Mouse (Mus musculus): ENCODE results near the gene Krt77. TPM values are rescaled to one million over a fixed set of nuclear protein-coding genes. Genes with fewer than 3 reads are reported as not detected.
A peak's percentile ranks its signal among the peaks of the same experiment; 100 is the strongest.

Gene Krt77
- polyA plus RNA-seq, 1 experiment from 2014 or later: 0.53 TPM

DNA sequence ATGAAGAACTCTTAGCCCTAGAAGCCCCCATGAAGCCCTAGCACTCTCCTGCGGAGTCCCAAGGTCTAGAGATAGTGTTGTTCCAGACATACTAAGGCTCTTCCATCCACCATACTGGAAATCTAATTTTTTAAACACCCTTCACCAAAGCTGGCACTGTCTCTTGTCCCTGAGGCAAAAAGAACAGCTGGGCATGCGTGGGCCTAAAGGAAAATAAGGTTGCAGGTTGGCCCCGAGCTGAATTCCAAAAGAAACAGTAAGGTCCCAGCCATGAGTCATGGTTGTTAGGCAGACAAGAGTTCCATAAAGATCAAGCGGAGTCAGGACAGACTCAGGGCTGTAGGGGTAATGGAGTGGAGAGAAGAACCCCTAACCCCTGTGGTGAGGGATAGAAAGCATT lies 3.7 kb upstream of the Krt77 start:
- Histone ChIP-seq H3K27ac (ENCODE audit: low read depth, low read length) (no peak overlapping the region), H3K4me1 (ENCODE audit: control insufficient read depth, insufficient read depth, low read depth, low read length) (peaks cover 7% of the 10 kb centered on the region), H3K4me2 (ENCODE audit: low read length) (no peak overlapping the region), H3K9ac (ENCODE audit: low read depth, low read length) (no peak overlapping the region), H3K36me3 (ENCODE audit: control insufficient read depth, insufficient read depth, low read length) (no peaks in the 10 kb centered on the region), H3K9me3 (ENCODE audit: control insufficient read depth, low read length) (no peaks in the 10 kb centered on the region), H3K27me3 (replicated peaks; ENCODE audit: control insufficient read depth, insufficient read depth, low read length) (no peaks in the 10 kb centered on the region), H3K4me3 (ENCODE audit: low read length) (no peak overlapping the region)
- 44% methylated on average over 4 of the region's 4 CpGs for WGBS
- no peak for ATAC-seq

DNA sequence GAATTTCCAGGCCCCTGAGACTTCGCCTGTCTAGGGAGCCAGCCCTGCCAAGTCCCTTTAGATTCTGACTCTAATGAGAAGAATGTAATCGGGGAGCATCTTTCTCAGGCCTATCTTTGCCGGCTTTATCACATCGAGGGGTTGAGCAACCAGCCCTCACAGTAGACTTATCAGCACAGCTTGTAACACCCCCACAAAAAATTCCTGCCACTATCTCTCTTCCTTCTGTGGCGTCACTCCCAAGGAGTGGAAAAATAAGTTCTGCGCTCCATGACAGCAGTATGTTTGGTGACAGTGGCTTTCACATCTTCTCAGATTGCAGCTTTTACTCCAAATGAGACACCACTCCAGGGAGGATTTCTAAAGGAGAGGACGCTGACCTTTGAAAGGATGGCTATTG lies 2.8 kb downstream of the Krt77 start:
- 85% methylated on average over 7 of the region's 7 CpGs for WGBS
- Histone ChIP-seq H3K4me3 (ENCODE audit: low read length) (no peak overlapping the region), H3K9me3 (ENCODE audit: control insufficient read depth, low read length) (no peaks in the 10 kb centered on the region), H3K9ac (ENCODE audit: low read depth, low read length) (no peak overlapping the region), H3K4me1 (ENCODE audit: control insufficient read depth, insufficient read depth, low read depth, low read length) (peaks cover 7% of the 10 kb centered on the region), H3K27ac (ENCODE audit: low read depth, low read length) (no peak overlapping the region), H3K27me3 (replicated peaks; ENCODE audit: control insufficient read depth, insufficient read depth, low read length) (no peaks in the 10 kb centered on the region), H3K4me2 (ENCODE audit: low read length) (no peak overlapping the region), H3K36me3 (ENCODE audit: control insufficient read depth, insufficient read depth, low read length) (no peaks in the 10 kb centered on the region)
- ATAC-seq: no peak

DNA sequence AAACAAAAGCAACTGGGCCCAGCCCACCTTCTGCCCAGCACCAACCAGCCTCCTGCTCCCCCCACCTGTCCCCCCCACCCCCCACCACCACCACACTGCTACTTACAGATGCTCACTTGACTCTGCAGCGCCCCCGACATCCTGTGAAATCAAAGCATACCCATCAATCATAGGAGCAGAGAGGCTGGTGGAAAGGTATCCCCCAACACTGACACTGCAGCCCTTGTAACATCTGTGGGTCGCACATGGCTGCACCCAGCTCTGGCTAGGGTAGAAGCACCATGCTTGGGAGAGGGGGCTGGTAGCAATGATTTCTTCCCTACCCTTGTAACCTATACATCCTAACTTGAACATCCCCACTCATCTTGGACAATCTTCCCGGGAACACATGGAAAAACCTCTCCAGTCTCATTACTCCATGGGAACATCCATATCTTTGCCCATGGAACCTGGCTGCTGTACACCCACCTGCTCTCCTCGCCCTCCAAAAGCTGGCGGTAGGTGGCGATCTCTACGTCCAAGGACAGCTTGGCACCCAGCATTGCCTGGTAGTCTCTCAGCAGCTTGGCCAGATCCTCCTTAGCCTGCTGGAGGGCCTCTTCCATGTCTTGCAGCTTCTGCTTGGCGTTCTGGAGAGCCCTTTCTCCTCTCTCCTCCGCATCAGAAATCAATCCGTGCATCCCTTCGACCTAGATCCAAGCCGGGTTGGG lies 8.9 kb downstream of the Krt77 start:
- 62% methylated on average over 13 of the region's 13 CpGs for WGBS
- Histone ChIP-seq H3K27ac (ENCODE audit: low read depth, low read length) (no peak overlapping the region), H3K9me3 (ENCODE audit: control insufficient read depth, low read length) (no peaks in the 10 kb centered on the region), H3K4me2 (ENCODE audit: low read length) (peak overlapping the region; percentile 92), H3K36me3 (ENCODE audit: control insufficient read depth, insufficient read depth, low read length) (no peaks in the 10 kb centered on the region), H3K9ac (ENCODE audit: low read depth, low read length) (no peak overlapping the region; the same call in 1 of the 2 replicates), H3K4me3 (ENCODE audit: low read length) (peak overlapping the region; percentile 50), H3K4me1 (ENCODE audit: control insufficient read depth, insufficient read depth, low read depth, low read length) (peaks cover 14% of the 10 kb centered on the region), H3K27me3 (replicated peaks; ENCODE audit: control insufficient read depth, insufficient read depth, low read length) (no peaks in the 10 kb centered on the region; the same call in 1 of the 2 replicates)
- peak; percentile 57 for ATAC-seq

DNA sequence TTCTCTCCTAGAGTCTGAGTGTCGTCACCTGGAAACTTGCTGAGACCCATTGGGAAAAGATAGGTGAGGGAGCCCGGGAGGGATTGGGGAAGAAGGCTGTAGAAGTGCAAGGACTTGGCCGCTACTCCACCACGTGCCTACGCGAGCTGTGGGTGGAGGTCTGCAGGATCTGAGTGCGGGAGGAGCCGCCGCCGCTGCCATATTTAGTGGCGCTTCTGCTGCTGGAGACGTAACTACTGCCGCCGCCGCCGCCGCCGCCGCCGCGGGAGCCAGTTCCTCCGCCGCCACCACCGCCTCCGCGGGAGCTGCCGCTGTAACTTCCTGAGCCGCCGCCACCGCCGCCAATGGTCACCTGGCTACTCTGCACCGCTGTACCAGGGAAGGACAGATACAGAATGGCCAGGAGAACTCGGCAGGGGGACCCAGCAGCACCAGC lies 9.8 kb downstream of the Krt77 start:
- peak; percentile 63 for ATAC-seq

DNA sequence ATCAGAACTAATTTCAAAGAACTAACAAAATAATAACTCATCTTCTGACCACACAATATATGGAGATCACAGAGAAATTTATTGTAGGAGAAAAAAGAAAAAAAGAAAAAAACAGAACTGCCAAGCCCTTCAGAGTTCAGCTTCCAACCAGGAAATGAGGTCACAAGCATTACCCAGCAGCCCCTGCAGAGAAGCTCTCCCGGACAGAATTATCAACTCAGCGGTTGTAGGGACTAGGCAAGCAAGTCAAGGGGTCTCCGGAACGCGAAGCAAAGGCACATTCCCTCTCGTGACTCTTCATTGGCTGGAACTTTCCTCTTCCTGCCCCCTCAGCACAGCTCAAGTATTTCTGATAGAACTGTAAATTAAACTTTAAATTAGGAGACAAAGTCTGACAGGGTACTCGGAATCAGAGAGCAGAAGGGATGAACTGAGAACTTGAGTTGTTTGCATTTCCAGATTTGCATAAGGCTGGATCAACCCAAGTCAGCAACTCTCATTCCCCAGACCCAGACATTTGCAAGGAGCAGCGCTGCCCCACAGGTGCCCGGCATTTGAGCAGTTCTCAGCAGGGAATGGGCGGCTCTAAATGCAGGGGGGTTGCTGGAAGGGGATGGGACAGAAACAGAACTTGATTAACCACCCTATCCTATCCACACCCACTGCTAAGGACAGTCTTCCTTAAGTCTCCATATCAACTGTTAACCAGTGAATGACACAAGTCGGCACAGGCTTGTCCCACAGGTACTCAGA lies 10.7 kb downstream of the Krt77 start:
- 6% methylated on average over 11 of the region's 11 CpGs for WGBS
- Histone ChIP-seq H3K9me3 (ENCODE audit: control insufficient read depth, low read length) (no peaks in the 10 kb centered on the region), H3K27me3 (replicated peaks; ENCODE audit: control insufficient read depth, insufficient read depth, low read length) (no peaks in the 10 kb centered on the region; the same call in 1 of the 2 replicates), H3K4me2 (ENCODE audit: low read length) (peak overlapping the region; percentile 92), H3K27ac (ENCODE audit: low read depth, low read length) (no peak overlapping the region), H3K36me3 (ENCODE audit: control insufficient read depth, insufficient read depth, low read length) (no peaks in the 10 kb centered on the region), H3K4me1 (ENCODE audit: control insufficient read depth, insufficient read depth, low read depth, low read length) (peaks cover 14% of the 10 kb centered on the region), H3K9ac (ENCODE audit: low read depth, low read length) (no peak overlapping the region), H3K4me3 (ENCODE audit: low read length) (no peak overlapping the region)
- ATAC-seq: no peak

More for the DNA sequence above, 9.8 kb downstream of the Krt77 start:
- 0% methylated on average over 18 of the region's 33 CpGs for WGBS
- no peaks in the 10 kb centered on the region; the same call in 1 of the 2 replicates for H3K27me3 ChIP-seq (replicated peaks; ENCODE audit: control insufficient read depth, insufficient read depth, low read length)
- peak overlapping the region; percentile 23; the same call in 1 of the 2 replicates for H3K27ac ChIP-seq (ENCODE audit: low read depth, low read length)
- H3K9me3 ChIP-seq (ENCODE audit: control insufficient read depth, low read length): no peaks in the 10 kb centered on the region
- peak overlapping the region; percentile 50 for H3K4me3 ChIP-seq (ENCODE audit: low read length)
- H3K9ac ChIP-seq (ENCODE audit: low read depth, low read length): peak overlapping the region; percentile 68
- peak overlapping the region; percentile 92 for H3K4me2 ChIP-seq (ENCODE audit: low read length)
- H3K36me3 ChIP-seq (ENCODE audit: control insufficient read depth, insufficient read depth, low read length): no peaks in the 10 kb centered on the region
- peaks cover 14% of the 10 kb centered on the region for H3K4me1 ChIP-seq (ENCODE audit: control insufficient read depth, insufficient read depth, low read depth, low read length)

DNA sequence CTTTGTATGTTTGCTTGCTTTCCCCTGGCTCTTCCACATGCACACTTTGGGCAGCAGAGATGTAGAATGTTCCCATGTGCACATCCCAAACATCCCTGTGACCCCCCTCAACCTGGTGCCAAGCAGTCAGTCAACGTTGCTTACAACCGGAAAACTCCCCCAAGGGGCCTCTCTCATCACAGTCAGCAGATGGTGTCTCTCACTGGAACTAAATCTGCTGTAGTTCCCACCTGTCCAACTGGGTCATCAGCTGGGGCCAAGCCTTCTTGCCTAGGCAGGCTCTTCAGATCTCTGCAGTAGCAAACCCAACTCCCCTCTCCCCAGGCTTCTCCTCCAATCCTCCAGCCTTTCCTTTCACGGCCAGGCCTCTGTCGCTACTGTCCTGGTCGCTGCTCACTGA lies 12.8 kb downstream of the Krt77 start:
- no peaks in the 10 kb centered on the region; the same call in 1 of the 2 replicates for H3K27me3 ChIP-seq (replicated peaks; ENCODE audit: control insufficient read depth, insufficient read depth, low read length)
- H3K9me3 ChIP-seq (ENCODE audit: control insufficient read depth, low read length): no peaks in the 10 kb centered on the region
- no peak overlapping the region for H3K9ac ChIP-seq (ENCODE audit: low read depth, low read length)
- peaks cover 14% of the 10 kb centered on the region for H3K4me1 ChIP-seq (ENCODE audit: control insufficient read depth, insufficient read depth, low read depth, low read length)
- no peak overlapping the region for H3K4me3 ChIP-seq (ENCODE audit: low read length)
- no peak overlapping the region for H3K27ac ChIP-seq (ENCODE audit: low read depth, low read length)
- no peak overlapping the region for H3K4me2 ChIP-seq (ENCODE audit: low read length)
- no peaks in the 10 kb centered on the region for H3K36me3 ChIP-seq (ENCODE audit: control insufficient read depth, insufficient read depth, low read length)
- WGBS: 47% methylated on average over 5 of the region's 5 CpGs
- no peak for ATAC-seq

DNA sequence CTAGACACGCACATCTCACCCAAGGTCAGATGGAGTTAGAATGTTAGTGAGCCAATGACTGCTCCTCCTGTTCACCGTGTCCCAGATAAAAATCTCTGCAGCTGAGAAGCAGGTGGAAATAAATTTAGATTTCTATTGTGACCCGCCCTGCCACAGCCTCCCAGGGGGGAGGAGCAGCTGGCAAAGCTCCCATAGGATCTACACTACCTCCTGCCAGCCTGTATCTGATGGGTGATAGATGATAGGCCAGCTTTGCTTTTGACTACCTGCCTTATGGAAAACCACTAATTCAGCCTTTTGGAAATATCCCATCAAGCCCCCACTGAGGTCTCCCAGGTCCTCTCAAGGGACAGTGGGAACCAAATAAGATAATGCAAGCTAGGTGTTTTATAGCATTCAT lies 13.8 kb downstream of the Krt77 start:
- H3K9me3 ChIP-seq (ENCODE audit: control insufficient read depth, low read length): no peaks in the 10 kb centered on the region
- H3K4me1 ChIP-seq (ENCODE audit: control insufficient read depth, insufficient read depth, low read depth, low read length): peaks cover 14% of the 10 kb centered on the region
- H3K9ac ChIP-seq (ENCODE audit: low read depth, low read length): no peak overlapping the region
- no peak overlapping the region for H3K27ac ChIP-seq (ENCODE audit: low read depth, low read length)
- 68% methylated on average over 3 of the region's 3 CpGs for WGBS
- H3K27me3 ChIP-seq (replicated peaks; ENCODE audit: control insufficient read depth, insufficient read depth, low read length): no peaks in the 10 kb centered on the region; the same call in 1 of the 2 replicates
- H3K36me3 ChIP-seq (ENCODE audit: control insufficient read depth, insufficient read depth, low read length): no peaks in the 10 kb centered on the region
- no peak overlapping the region for H3K4me3 ChIP-seq (ENCODE audit: low read length)
- no peak overlapping the region for H3K4me2 ChIP-seq (ENCODE audit: low read length)
- ATAC-seq: no peak

DNA sequence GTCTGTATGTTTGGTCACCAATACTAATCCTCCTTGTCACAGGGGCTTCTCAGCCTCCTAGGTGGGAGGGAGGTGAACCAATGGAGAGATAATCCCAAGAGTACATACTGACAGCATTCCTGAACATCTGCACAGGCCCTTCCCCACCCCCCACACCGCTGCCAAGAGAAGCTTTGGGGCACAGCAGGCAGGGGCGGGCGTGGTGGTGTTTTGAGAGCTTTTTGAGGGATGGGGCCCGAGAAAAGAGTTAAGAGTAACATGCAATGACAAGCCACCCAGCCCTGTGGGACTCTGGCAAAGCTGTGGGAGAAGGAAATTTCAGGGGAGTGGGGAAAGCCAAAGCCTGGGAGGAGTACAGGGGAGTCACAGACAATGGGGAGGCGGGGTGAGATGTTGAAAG lies 15.2 kb downstream of the Krt77 start:
- Histone ChIP-seq H3K4me3 (ENCODE audit: low read length) (no peak overlapping the region), H3K4me1 (ENCODE audit: control insufficient read depth, insufficient read depth, low read depth, low read length) (peaks cover 6% of the 10 kb centered on the region), H3K4me2 (ENCODE audit: low read length) (no peak overlapping the region), H3K9ac (ENCODE audit: low read depth, low read length) (no peak overlapping the region), H3K27ac (ENCODE audit: low read depth, low read length) (no peak overlapping the region), H3K36me3 (ENCODE audit: control insufficient read depth, insufficient read depth, low read length) (no peaks in the 10 kb centered on the region), H3K27me3 (replicated peaks; ENCODE audit: control insufficient read depth, insufficient read depth, low read length) (no peaks in the 10 kb centered on the region; the same call in 1 of the 2 replicates), H3K9me3 (ENCODE audit: control insufficient read depth, low read length) (no peaks in the 10 kb centered on the region)
- WGBS: 21% methylated on average over 5 of the region's 5 CpGs
- no peak for ATAC-seq

DNA sequence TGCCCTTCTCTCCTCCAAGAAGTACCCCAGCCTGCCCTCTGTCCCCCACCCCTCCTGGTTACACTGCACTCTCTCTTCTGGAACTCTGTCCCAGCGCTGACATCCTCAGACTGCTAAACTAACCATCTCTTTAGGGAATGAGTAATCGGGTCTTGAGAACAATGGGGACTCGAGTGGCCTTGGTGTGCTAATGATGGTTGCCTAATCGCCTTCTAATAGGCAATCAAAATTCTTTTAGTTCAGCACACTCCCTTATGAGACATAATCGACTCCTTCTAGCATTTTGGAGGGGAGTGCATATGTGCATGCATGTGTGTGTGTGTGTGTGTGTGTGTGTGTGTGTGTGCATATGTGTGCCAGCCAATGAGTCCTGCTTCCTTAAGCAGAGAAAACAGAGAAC lies 16.9 kb downstream of the Krt77 start:
- Histone ChIP-seq H3K4me1 (ENCODE audit: control insufficient read depth, insufficient read depth, low read depth, low read length) (no peaks in the 10 kb centered on the region), H3K4me3 (ENCODE audit: low read length) (no peak overlapping the region), H3K27ac (ENCODE audit: low read depth, low read length) (no peak overlapping the region), H3K9me3 (ENCODE audit: control insufficient read depth, low read length) (no peaks in the 10 kb centered on the region), H3K36me3 (ENCODE audit: control insufficient read depth, insufficient read depth, low read length) (no peaks in the 10 kb centered on the region), H3K4me2 (ENCODE audit: low read length) (no peak overlapping the region), H3K27me3 (replicated peaks; ENCODE audit: control insufficient read depth, insufficient read depth, low read length) (no peaks in the 10 kb centered on the region), H3K9ac (ENCODE audit: low read depth, low read length) (no peak overlapping the region)
- 24% methylated on average over 5 of the region's 5 CpGs for whole genome bisulfite sequencing
- no peak for ATAC-seq
